Mouse (Mus musculus) liver, postnatal 0 days (tissue): Measurements from ENCODE around the gene Cd38. TPM values are rescaled to one million over a fixed set of nuclear protein-coding genes. Genes with fewer than 3 reads are reported as not detected.

ENCODE experiments used
- ATAC-seq: fragments of 200-750 bp; cut with Nextera tagmentation; 2 replicates; pipeline ENCODE4 v1.8.0; 2017; ENCODE audit warnings: mild to moderate bottlenecking, moderate library complexity
- DNase-seq: peaks from one replicate; pipeline ENCODE4 v3.0.0-alpha.2; 2016
- H3K27ac ChIP-seq: fragments of 300-500 bp; sonication (generic); 2 replicates; pipeline ENCODE4 v1.5.1; 2014; ENCODE audit warnings: antibody characterized with exemption, moderate library complexity, mild to moderate bottlenecking, low read depth
- H3K27me3 ChIP-seq: fragments of 300-500 bp; sonication (generic); 2 replicates; pipeline ENCODE4 v1.6.1; 2014; ENCODE audit warnings: low read length, control low read depth, mixed read lengths; ENCODE audit not compliant: insufficient read depth
- H3K36me3 ChIP-seq: fragments of 300-500 bp; sonication (generic); replicated peaks from 2 replicates; pipeline ENCODE4 v1.6.1; 2014; ENCODE audit warnings: mild to moderate bottlenecking, control low read depth, low read length, moderate library complexity, mixed read lengths; ENCODE audit not compliant: insufficient read depth
- H3K4me1 ChIP-seq: fragments of 300-500 bp; sonication (generic); 2 replicates; pipeline ENCODE4 v1.6.1; 2014; ENCODE audit warnings: antibody characterized with exemption, mild to moderate bottlenecking, control low read depth; ENCODE audit not compliant: insufficient read depth
- H3K4me2 ChIP-seq: fragments of 300-500 bp; sonication (generic); 2 replicates; pipeline ENCODE4 v1.6.1; 2014; ENCODE audit warnings: low read depth, mild to moderate bottlenecking, low read length, moderate library complexity, mixed read lengths
- H3K4me3 ChIP-seq: fragments of 300-500 bp; sonication (generic); 2 replicates; pipeline ENCODE4 v1.5.1; 2014; ENCODE audit warnings: low read depth, low read length
- H3K9ac ChIP-seq: fragments of 300-500 bp; sonication (generic); replicated peaks from 2 replicates; pipeline ENCODE4 v1.6.1; 2014; ENCODE audit warnings: mild to moderate bottlenecking, moderate library complexity
- H3K9me3 ChIP-seq: fragments of 300-500 bp; sonication (generic); 2 replicates; pipeline ENCODE4 v1.6.1; 2016; ENCODE audit warnings: mild to moderate bottlenecking, control low read depth, low read length, mixed read lengths
- CTCF ChIP-seq: sonication (generic); IDR thresholded peaks from 2 replicates; pipeline ENCODE4 v1.5.1; 2016; ENCODE audit warnings: antibody characterized with exemption, low read depth
- EP300 ChIP-seq: IDR thresholded peaks from 2 replicates; pipeline ENCODE4 v1.6.1; 2016; ENCODE audit warnings: antibody characterized with exemption, low read depth, mild to moderate bottlenecking
- WGBS: fragments of 180-500 bp; shearing (Covaris S2); extraction: QIAGEN DNeasy Blood & Tissue Kit; methylation state at CpG from one replicate; pipeline ENCODE4 v1.1.7; 2014; ENCODE audit not compliant: insufficient replicate concordance; 5-methylcytosine and 5-hydroxymethylcytosine counted together
- polyA plus RNA-seq: library from polyadenylated mRNA; unstranded; fragments of >200 nt; fragmentation: Nextera tagmentation; extraction: Ambion mirVana; gene quantifications from 2 replicates; pipeline ENCODE4 v1.2.1, GENCODE M21; 2015

Gene Cd38
- polyA plus RNA-seq, 1 experiment from 2014 or later: 20.5 TPM

DNA sequence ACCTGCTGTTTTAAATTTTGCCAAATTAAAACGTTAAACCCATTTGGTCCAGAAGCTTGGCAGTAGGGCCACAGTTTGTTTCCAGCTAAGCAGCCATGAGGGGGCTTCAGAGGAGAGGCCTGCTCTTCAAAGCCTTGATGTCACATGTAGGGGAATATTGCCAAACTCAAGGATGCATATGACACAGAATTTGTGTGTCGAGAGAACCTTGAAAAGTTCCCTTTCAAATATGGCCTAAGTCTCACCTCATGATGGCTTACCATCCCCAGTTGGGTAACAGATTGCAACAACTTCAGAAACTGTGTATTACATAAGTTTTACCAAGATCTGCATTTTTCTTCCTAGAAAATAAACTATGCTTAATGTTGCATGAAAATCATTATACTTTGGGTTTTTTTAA lies 41.5 kb upstream of the Cd38 start:
- Histone ChIP-seq H3K4me3 (no peak overlapping the region), H3K9ac (no peak overlapping the region), H3K27me3 (no peaks in the 10 kb centered on the region), H3K27ac (no peak overlapping the region), H3K36me3 (no peaks in the 10 kb centered on the region), H3K9me3 (no peaks in the 10 kb centered on the region), H3K4me1 (no peaks in the 10 kb centered on the region), H3K4me2 (no peak overlapping the region)
- ATAC-seq (no peak), DNase-seq (no peak)
- WGBS: 78% methylated on average over 2 of the region's 2 CpGs
- peak; percentile 48; the same call in 1 of the 2 replicates for TF ChIP-seq EP300
- TF ChIP-seq CTCF: no peak

GRCm38 (mm10) chr5:43827366-43827765 lies 41.0 kb upstream of the Cd38 start:
- H3K9me3 ChIP-seq: no peaks in the 10 kb centered on the region
- ATAC-seq (no peak), DNase-seq (no peak)
- H3K4me1 ChIP-seq: no peaks in the 10 kb centered on the region
- TF ChIP-seq CTCF (no peak), EP300 (no peak)
- H3K4me2 ChIP-seq: no peak overlapping the region
- WGBS: 71% methylated on average over 9 of the region's 9 CpGs
- no peak overlapping the region for H3K27ac ChIP-seq
- H3K36me3 ChIP-seq: no peaks in the 10 kb centered on the region
- H3K9ac ChIP-seq: no peak overlapping the region
- H3K27me3 ChIP-seq: no peaks in the 10 kb centered on the region
- H3K4me3 ChIP-seq: no peak overlapping the region

DNA sequence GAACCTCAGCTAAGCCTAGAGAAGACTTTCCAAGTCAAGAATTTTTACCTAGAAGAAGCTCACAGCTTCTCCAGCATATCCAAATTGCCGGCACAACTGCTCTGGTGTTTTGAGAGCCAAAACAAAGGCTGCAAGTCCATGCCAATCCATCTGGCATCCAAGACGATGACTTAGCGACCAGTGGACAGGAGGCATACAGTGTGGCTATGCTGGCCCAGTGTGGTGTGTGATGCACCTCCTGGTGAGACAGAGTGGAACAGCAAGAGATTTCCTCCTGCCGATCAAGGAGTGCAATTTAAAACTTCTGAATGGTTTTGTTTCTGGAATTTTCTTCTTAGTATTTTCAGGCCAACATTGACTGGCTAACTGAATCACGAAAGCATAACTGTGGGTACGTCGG lies 31.8 kb upstream of the Cd38 start:
- no peak overlapping the region for H3K4me3 ChIP-seq
- no peak for ATAC-seq
- no peak overlapping the region for H3K4me2 ChIP-seq
- no peak overlapping the region for H3K9ac ChIP-seq
- no peaks in the 10 kb centered on the region for H3K27me3 ChIP-seq
- no peaks in the 10 kb centered on the region for H3K4me1 ChIP-seq
- H3K36me3 ChIP-seq: no peaks in the 10 kb centered on the region
- no peak overlapping the region for H3K27ac ChIP-seq
- no peak for DNase-seq
- WGBS: 85% methylated on average over 7 of the region's 7 CpGs
- no peak for TF ChIP-seq EP300
- peak; percentile 35 for TF ChIP-seq CTCF
- no peaks in the 10 kb centered on the region for H3K9me3 ChIP-seq

DNA sequence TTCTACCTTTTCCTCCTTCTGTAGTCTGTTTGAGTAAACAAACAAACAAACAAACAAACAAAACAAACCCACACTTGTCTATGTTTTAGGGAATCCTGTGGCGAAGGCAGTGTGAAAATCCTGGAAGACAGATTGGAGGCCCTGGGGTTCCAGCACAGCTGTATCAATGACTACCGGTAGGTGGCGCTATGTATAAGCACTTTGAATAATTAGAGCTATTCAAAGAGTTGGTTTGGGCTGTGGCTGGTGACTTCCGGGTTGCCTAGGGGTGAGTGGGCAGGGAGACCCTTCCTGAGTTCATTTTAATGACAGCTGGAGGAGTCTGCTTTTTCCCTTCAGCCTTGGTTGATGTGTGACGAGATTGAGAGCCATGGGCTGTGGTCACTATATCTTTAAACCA lies 31.0 kb upstream of the Cd38 start:
- peak; percentile 44 for DNase-seq
- WGBS: 42% methylated on average over 5 of the region's 5 CpGs

DNA sequence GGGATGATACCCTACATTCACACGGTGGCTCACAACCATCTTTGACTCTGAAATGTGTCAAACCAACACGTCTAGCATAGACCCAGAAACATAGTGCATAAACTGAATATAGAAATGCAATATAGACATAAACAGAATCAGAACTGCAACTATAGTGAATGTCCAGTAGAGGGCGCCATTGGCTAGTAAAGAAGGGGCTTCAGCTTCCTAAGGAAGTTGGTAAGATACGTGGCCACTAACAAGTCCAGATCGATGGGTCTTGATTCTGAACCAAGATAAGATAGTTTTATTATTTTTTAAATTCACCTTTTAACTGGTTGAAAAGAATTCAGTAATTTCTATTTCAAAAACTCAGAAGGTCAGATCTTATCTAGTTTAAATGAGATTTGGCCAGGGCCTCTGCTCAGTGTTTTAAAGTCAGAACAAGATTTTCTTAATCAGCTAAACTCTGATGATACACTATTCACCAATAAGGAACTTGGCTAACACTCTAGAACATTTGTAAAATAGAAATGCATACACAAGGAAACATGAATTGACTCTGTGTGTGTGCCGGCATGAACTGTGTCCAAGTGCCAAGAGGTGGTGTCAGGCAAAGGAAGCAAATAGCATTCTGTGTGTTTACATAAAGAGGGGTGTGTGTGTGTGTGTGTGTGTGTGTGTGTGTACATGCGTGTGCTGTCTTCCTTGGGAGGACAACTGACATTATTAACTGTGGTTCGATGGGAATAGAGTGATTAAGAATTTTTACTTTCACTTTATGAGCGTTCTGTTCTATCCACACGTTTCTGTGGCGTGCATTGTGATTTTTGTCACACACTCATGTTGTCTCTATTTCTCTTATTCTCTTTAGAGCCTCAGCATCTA lies 27.0 kb upstream of the Cd38 start:
- H3K4me1 ChIP-seq: no peaks in the 10 kb centered on the region
- peak overlapping the region; percentile 29 for H3K4me3 ChIP-seq
- H3K27me3 ChIP-seq: no peaks in the 10 kb centered on the region
- H3K4me2 ChIP-seq: peak overlapping the region; percentile 62
- ATAC-seq (peak; percentile 60), DNase-seq (peak; percentile 55)
- peak overlapping the region; percentile 25; the same call in 1 of the 2 replicates for H3K27ac ChIP-seq
- TF ChIP-seq EP300 (no peak), CTCF (peak; percentile 91)
- H3K9me3 ChIP-seq: peaks cover 2% of the 10 kb centered on the region; the same call in 1 of the 2 replicates
- 19% methylated on average over 11 of the region's 11 CpGs for WGBS
- H3K9ac ChIP-seq: 0 out of 2 replicates have a peak overlapping the region, but pooled peaks have one; percentile 35
- H3K36me3 ChIP-seq: no peaks in the 10 kb centered on the region

More for the DNA sequence above, 31.0 kb upstream of the Cd38 start:
- no peak overlapping the region for H3K4me3 ChIP-seq
- TF ChIP-seq EP300 (no peak), CTCF (peak; percentile 74)
- ATAC-seq: no peak
- H3K27me3 ChIP-seq: no peaks in the 10 kb centered on the region
- H3K4me1 ChIP-seq: no peaks in the 10 kb centered on the region
- H3K4me2 ChIP-seq: no peak overlapping the region
- no peak overlapping the region for H3K9ac ChIP-seq
- no peaks in the 10 kb centered on the region for H3K36me3 ChIP-seq
- H3K9me3 ChIP-seq: no peaks in the 10 kb centered on the region
- H3K27ac ChIP-seq: no peak overlapping the region

GRCm38 (mm10) chr5:43842011-43842285 lies 26.4 kb upstream of the Cd38 start:
- peak overlapping the region; percentile 29 for H3K4me3 ChIP-seq
- no peaks in the 10 kb centered on the region for H3K27me3 ChIP-seq
- H3K36me3 ChIP-seq: no peaks in the 10 kb centered on the region
- no peaks in the 10 kb centered on the region for H3K4me1 ChIP-seq
- 67% methylated on average over 5 of the region's 5 CpGs for WGBS
- H3K27ac ChIP-seq: peak overlapping the region; percentile 25; the same call in 1 of the 2 replicates
- H3K4me2 ChIP-seq: peak overlapping the region; percentile 62
- DNase-seq: no peak
- H3K9me3 ChIP-seq: peaks cover 2% of the 10 kb centered on the region; the same call in 1 of the 2 replicates
- no peak for TF ChIP-seq CTCF
- no peak overlapping the region for H3K9ac ChIP-seq
- no peak for ATAC-seq
